Mouse (Mus musculus) heart, adult 2 months (tissue): Measurements from ENCODE around the gene Grhl1.

ENCODE experiments used
- CTCF ChIP-seq: fragments of 200-600 bp; IDR thresholded peaks from 2 replicates; pipeline ENCODE4 v1.8.1; 2022; ENCODE audit warnings: antibody characterized with exemption, mild to moderate bottlenecking, moderate library complexity
- POLR2A ChIP-seq: fragments of 200-500 bp; IDR thresholded peaks from 2 replicates; pipeline ENCODE4 v1.6.1; 2011; ENCODE audit warnings: mild to moderate bottlenecking, low read depth, low read length, control low read depth; ENCODE audit not compliant: insufficient read depth

GRCm38 (mm10) chr12:24583653-24584052, 11.6 kb downstream of the Grhl1 start:
- no peak for TF ChIP-seq CTCF
- TF ChIP-seq POLR2A = no peak
